In genomic region chr4:63124861-63125466, GRCm38 (mm10) we compare ENCODE assay signal across 20 mouse cellular contexts. TPM values are rescaled to one million over a fixed set of nuclear protein-coding genes. Genes with fewer than 3 reads are reported as not detected.
DNase-seq lines count a peak whose midpoint lies in the region; ATAC-seq lines count a peak whose summit lies in the region.
"Had no signal": no experiment of that assay in that cellular context is flagged by ENCODE, and none has a peak within 500 bp of the region (broad histone marks: within the 10 kb centered on the region; RNA-seq: fewer than 3 reads in every experiment).

No protein-coding gene starts in this region.

- ATAC-seq in midbrain, embryonic 14.5 days (ENCODE audit: low FRiP score, low TSS enrichment): peak; percentile 53
- ATAC-seq in granulocyte monocyte progenitor cell, adult 5-6 weeks (replicated peaks; ENCODE audit: poor library complexity, severe bottlenecking): no peak

- no peak overlapping the region for H3K9ac ChIP-seq in midbrain, embryonic 14.5 days (replicated peaks; ENCODE audit: low read length)
- H3K9ac ChIP-seq: heart, embryonic 15.5 days; hindbrain, embryonic 14.5 days; lung, embryonic 15.5 days had no signal

- 18% methylated on average over 8 of the region's 8 CpGs for WGBS in midbrain, embryonic 14.5 days
- 69% methylated on average over 8 of the region's 8 CpGs for WGBS in embryonic facial prominence, embryonic 10.5 days

- no peak overlapping the region for H3K27ac ChIP-seq in midbrain, embryonic 14.5 days (replicated peaks; ENCODE audit: low read depth, low read length)
- no peak overlapping the region for H3K27ac ChIP-seq in embryonic facial prominence, embryonic 10.5 days (replicated peaks)
- H3K27ac ChIP-seq: heart, embryonic 15.5 days; hindbrain, embryonic 14.5 days; lung, embryonic 15.5 days had no signal

- H3K4me3 ChIP-seq in midbrain, embryonic 14.5 days (replicated peaks; ENCODE audit: low read depth, low read length): no peak overlapping the region
- H3K4me3 ChIP-seq in embryonic facial prominence, embryonic 10.5 days: no peak overlapping the region
- H3K4me3 ChIP-seq: heart, embryonic 15.5 days; lung, embryonic 15.5 days; myocyte had no signal

- no peaks in the 10 kb centered on the region for H3K9me3 ChIP-seq in midbrain, embryonic 14.5 days (ENCODE audit: control insufficient read depth, low read length)
- H3K9me3 ChIP-seq in embryonic facial prominence, embryonic 10.5 days: no peaks in the 10 kb centered on the region
- H3K9me3 ChIP-seq: heart, embryonic 15.5 days; lung, embryonic 15.5 days had no signal

- H3K4me2 ChIP-seq in midbrain, embryonic 14.5 days (ENCODE audit: low read length): no peak overlapping the region
- H3K4me2 ChIP-seq: heart, embryonic 15.5 days; hindbrain, embryonic 14.5 days; lung, embryonic 15.5 days had no signal

- H3K4me1 ChIP-seq in midbrain, embryonic 14.5 days (ENCODE audit: control insufficient read depth, insufficient read depth, low read length): no peaks in the 10 kb centered on the region
- H3K4me1 ChIP-seq in embryonic facial prominence, embryonic 10.5 days: no peaks in the 10 kb centered on the region
- H3K4me1 ChIP-seq: heart, embryonic 15.5 days; lung, embryonic 15.5 days had no signal

- DNase-seq in embryo, embryonic 10 days (ENCODE audit: low spot score): peak; percentile 12
- no peak for DNase-seq in embryo, embryonic 11 days
- peak; percentile 11 for DNase-seq in right cerebral cortex, adult 18-20 months
- DNase-seq in right cerebral cortex, postnatal 25 days: no peak
- DNase-seq in midbrain, embryonic 14.5 days: peak; percentile 65
- peak; percentile 5 for DNase-seq in telencephalon, adult 2 months (ENCODE audit: low read depth, low spot score)
- no peak for DNase-seq in embryonic facial prominence, embryonic 10.5 days (ENCODE audit: low spot score)
- DNase-seq: cerebellum, adult 11 months; heart, adult 11 months; kidney, adult 11 months; kidney, postnatal 10 days; thymus, postnatal 36 days had no signal

- H3K27me3 ChIP-seq in midbrain, embryonic 14.5 days (ENCODE audit: control insufficient read depth, insufficient read depth, low read length): no peaks in the 10 kb centered on the region
- H3K27me3 ChIP-seq in embryonic facial prominence, embryonic 10.5 days (replicated peaks; ENCODE audit: low read depth, poor library complexity, severe bottlenecking): no peaks in the 10 kb centered on the region
- H3K27me3 ChIP-seq: heart, embryonic 15.5 days; lung, embryonic 15.5 days had no signal

- H3K36me3 ChIP-seq in midbrain, embryonic 14.5 days (ENCODE audit: control insufficient read depth, insufficient read depth, low read length): peaks cover 30% of the 10 kb centered on the region
- peaks cover 63% of the 10 kb centered on the region for H3K36me3 ChIP-seq in embryonic facial prominence, embryonic 10.5 days (replicated peaks)

RNA-seq across cellular contexts. Expression of gene Ambp, which starts 29.6 kb away (rescaled TPM):
- polyA plus RNA-seq in midbrain, embryonic 14.5 days (2014; fragmentation: Nextera tagmentation; extraction: Ambion mirVana): not detected in 2 replicates
- not detected in 2 replicates for total RNA-seq in granulocyte monocyte progenitor cell, adult 5-6 weeks (2014; fragmentation: Nextera tagmentation)
- total RNA-seq in granulocyte monocyte progenitor cell, adult 5-6 weeks (2017): not detected in 2 replicates
- polyA plus RNA-seq in embryonic facial prominence, embryonic 10.5 days (2016; fragmentation: Nextera tagmentation; extraction: Ambion mirVana): not detected in 2 replicates
- total RNA-seq: left cerebral cortex, postnatal 14 days had no signal
- polyA plus RNA-seq: cortical plate, adult 2 months; hindbrain, embryonic 14.5 days; myocyte had no signal

RNA-seq across cellular contexts. Expression of gene Kif12, which starts 47.0 kb away (rescaled TPM):
- not detected in 2 replicates for polyA plus RNA-seq in midbrain, embryonic 14.5 days (2014; fragmentation: Nextera tagmentation; extraction: Ambion mirVana)
- total RNA-seq in granulocyte monocyte progenitor cell, adult 5-6 weeks (2014; fragmentation: Nextera tagmentation): not detected in 2 replicates
- not detected in 2 replicates for total RNA-seq in granulocyte monocyte progenitor cell, adult 5-6 weeks (2017)
- polyA plus RNA-seq in embryonic facial prominence, embryonic 10.5 days (2016; fragmentation: Nextera tagmentation; extraction: Ambion mirVana): not detected in 2 replicates
- total RNA-seq: left cerebral cortex, postnatal 14 days; megakaryocyte progenitor cell, adult 5-6 weeks had no signal
- polyA plus RNA-seq: cortical plate, adult 2 months; myocyte had no signal

Comparison
In these comparisons a context has a peak if more than half of its experiments do, and no peak if none do; other contexts are left out.
1. DNase-seq: peak in embryo, embryonic 10 days (single experiment), right cerebral cortex, adult 18-20 months (single experiment), midbrain, embryonic 14.5 days (single experiment) and telencephalon, adult 2 months (single experiment); none in embryo, embryonic 11 days (single experiment), right cerebral cortex, postnatal 25 days (single experiment) and embryonic facial prominence, embryonic 10.5 days (single experiment).